Mouse (Mus musculus) bone marrow, adult 2 months (tissue): ENCODE results near the gene Taar7f. TPM values are rescaled to one million over a fixed set of nuclear protein-coding genes. Genes with fewer than 3 reads are reported as not detected.

Source experiments
- polyA plus RNA-seq: library from polyadenylated mRNA; stranded (reverse); fragments of >200 nt; gene quantifications from 2 replicates; pipeline ENCODE4 v1.2.4, GENCODE M21; 2011; ENCODE audit warnings: low replicate concordance; ENCODE audit not compliant: missing spikeins, insufficient read depth, insufficient read length

Taar7f gene
- polyA plus RNA-seq, 1 experiment: not detected

Other genes with a start within 250 kb of the Taar7f start
- 1.3 and 4.7 TPM in 2 replicates for gene Vnn3, start 198.0 kb upstream of the Taar7f start, polyA plus RNA-seq
- gene Vnn1, start 154.8 kb upstream of the Taar7f start, polyA plus RNA-seq: not detected in 2 replicates
- gene Taar1, start 129.2 kb upstream of the Taar7f start, polyA plus RNA-seq: not detected in 2 replicates
- gene Taar2, start 110.9 kb upstream of the Taar7f start, polyA plus RNA-seq: not detected in 2 replicates
- gene Taar3, start 100.0 kb upstream of the Taar7f start, polyA plus RNA-seq: not detected in 2 replicates
- not detected in 2 replicates for gene Taar4, start 89.0 kb upstream of the Taar7f start, polyA plus RNA-seq
- not detected in 2 replicates for gene Taar5, start 78.8 kb upstream of the Taar7f start, polyA plus RNA-seq
- gene Taar6, start 63.9 kb upstream of the Taar7f start, polyA plus RNA-seq: not detected in 2 replicates
- gene Taar7a, start 56.0 kb upstream of the Taar7f start, polyA plus RNA-seq: not detected in 2 replicates
- gene Taar7b, start 49.6 kb upstream of the Taar7f start, polyA plus RNA-seq: not detected in 2 replicates
- gene Taar7d, start 22.3 kb upstream of the Taar7f start, polyA plus RNA-seq: not detected in 2 replicates
- gene Taar7e, start 11.9 kb upstream of the Taar7f start, polyA plus RNA-seq: not detected in 2 replicates
- gene Taar8a, start 27.0 kb downstream of the Taar7f start, polyA plus RNA-seq: not detected in 2 replicates
- gene Taar8b, start 42.8 kb downstream of the Taar7f start, polyA plus RNA-seq: not detected in 2 replicates
- not detected in 2 replicates for gene Taar8c, start 52.4 kb downstream of the Taar7f start, polyA plus RNA-seq
- not detected in 2 replicates for gene Taar9, start 60.0 kb downstream of the Taar7f start, polyA plus RNA-seq
- 15.6 and 33.0 TPM in 2 replicates for gene Stx7, start 99.8 kb downstream of the Taar7f start, polyA plus RNA-seq
- not detected in 2 replicates for gene Moxd1, start 174.0 kb downstream of the Taar7f start, polyA plus RNA-seq